Mouse (Mus musculus) heart, postnatal 0 days (tissue): ENCODE measurements around the gene Gm48552. TPM values are rescaled to one million over a fixed set of nuclear protein-coding genes. Genes with fewer than 3 reads are reported as not detected.
A peak's percentile ranks its signal among the peaks of the same experiment; 100 is the strongest.

ENCODE experiments used
- ATAC-seq: fragments of 200-750 bp; cut with Nextera tagmentation; 2 replicates; pipeline ENCODE4 v1.8.0; 2017; ENCODE audit warnings: low read depth, moderate number of reproducible peaks, moderate library complexity; ENCODE audit not compliant: insufficient read depth
- DNase-seq: peaks from one replicate; pipeline ENCODE4 v3.0.0-alpha.2; 2016; ENCODE audit warnings: low spot score
- H3K27ac ChIP-seq: fragments of 300-500 bp; sonication (generic); 2 replicates; pipeline ENCODE4 v1.5.1; 2014; ENCODE audit warnings: low read depth, mild to moderate bottlenecking
- H3K27me3 ChIP-seq: fragments of 300-500 bp; sonication (generic); 2 replicates; pipeline ENCODE4 v1.6.1; 2014; ENCODE audit warnings: low read length, mixed read lengths; ENCODE audit not compliant: control insufficient read depth, insufficient read depth
- H3K36me3 ChIP-seq: fragments of 300-500 bp; sonication (generic); replicated peaks from 2 replicates; pipeline ENCODE4 v1.6.1; 2014; ENCODE audit warnings: low read length, mixed read lengths; ENCODE audit not compliant: control insufficient read depth, insufficient read depth
- H3K4me1 ChIP-seq: fragments of 300-500 bp; sonication (generic); 2 replicates; pipeline ENCODE4 v1.6.1; 2014; ENCODE audit warnings: antibody characterized with exemption; ENCODE audit not compliant: control insufficient read depth, insufficient read depth
- H3K4me2 ChIP-seq: fragments of 300-500 bp; sonication (generic); 2 replicates; pipeline ENCODE4 v1.6.1; 2014; ENCODE audit warnings: low read depth, mild to moderate bottlenecking, low read length, moderate library complexity
- H3K4me3 ChIP-seq: fragments of 300-500 bp; sonication (generic); 2 replicates; pipeline ENCODE4 v1.5.1; 2014; ENCODE audit warnings: low read depth, low read length
- H3K9ac ChIP-seq: fragments of 300-500 bp; sonication (generic); replicated peaks from 2 replicates; pipeline ENCODE4 v1.6.1; 2014; ENCODE audit warnings: low read depth, low read length, mixed read lengths
- H3K9me3 ChIP-seq: fragments of 300-500 bp; sonication (generic); replicated peaks from 2 replicates; pipeline ENCODE4 v1.6.1; 2016; ENCODE audit warnings: low read length; ENCODE audit not compliant: control insufficient read depth
- CTCF ChIP-seq: IDR thresholded peaks from 2 replicates; pipeline ENCODE4 v1.5.1; 2016; ENCODE audit warnings: antibody characterized with exemption, control low read depth, low read depth
- EP300 ChIP-seq: IDR thresholded peaks from 2 replicates; pipeline ENCODE4 v1.6.1; 2016; ENCODE audit warnings: antibody characterized with exemption, low read depth
- WGBS: fragments of 180-500 bp; shearing (Covaris S2); extraction: QIAGEN DNeasy Blood & Tissue Kit; methylation state at CpG from one replicate; pipeline ENCODE4 v1.1.7; 2014; 5-methylcytosine and 5-hydroxymethylcytosine counted together
- polyA plus RNA-seq: library from polyadenylated mRNA; unstranded; fragments of >200 nt; fragmentation: Nextera tagmentation; extraction: Ambion mirVana; gene quantifications from 2 replicates; pipeline ENCODE4 v1.2.1, GENCODE M21; 2015
- total RNA-seq: library from RNA; depleted of rRNA; stranded (reverse); fragments of >200 nt; gene quantifications from 2 replicates; pipeline ENCODE4 v1.2.3, GENCODE M21; 2014; ENCODE audit warnings: low replicate concordance

The Gm48552 gene
- total and polyA plus RNA-seq, 2 experiments from 2014 or later: 0.45 TPM; not detected in 1

DNA sequence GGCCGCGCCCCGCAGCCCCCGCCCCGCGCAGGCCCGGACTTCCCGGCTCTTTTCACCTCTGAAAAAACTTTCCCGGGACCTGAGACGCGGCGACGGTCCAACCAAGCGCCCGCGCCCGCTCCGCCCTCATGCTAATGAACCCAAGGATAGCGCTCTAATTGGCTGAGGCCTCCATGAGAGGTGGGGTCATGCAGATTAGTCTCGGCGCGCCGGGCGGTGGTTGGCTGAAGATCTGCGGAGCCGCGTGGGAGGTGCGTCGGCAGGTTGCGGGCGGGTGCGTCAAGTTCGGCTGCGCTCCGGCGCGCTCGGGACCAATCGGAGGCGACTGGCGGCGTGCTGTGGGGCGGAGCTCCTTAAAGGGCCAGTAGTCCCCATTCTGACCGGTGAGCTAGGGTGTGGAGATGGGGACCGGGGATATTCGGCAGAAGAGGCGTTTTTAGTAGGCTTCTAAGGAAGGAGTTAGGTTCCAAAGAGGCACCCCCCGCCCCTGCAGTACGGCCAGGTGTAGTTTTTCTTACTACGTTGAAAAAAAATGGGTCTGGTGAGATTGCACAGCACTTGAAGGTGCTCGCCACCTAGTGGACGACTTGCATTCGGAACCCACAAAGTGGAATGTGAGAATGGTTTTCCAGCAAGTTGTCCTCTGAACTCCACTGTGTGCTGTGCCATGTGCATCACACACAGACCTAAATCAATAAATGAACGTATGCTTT lies 38.3 kb upstream of the Gm48552 start, which contains the start of gene Hmg20b:
Gene Hmg20b (minus strand): TSS at position 130 of the 713 bp plus-strand sequence.
- H3K9ac ChIP-seq: peak within 1 kb of the TSS; percentile 77
- H3K27ac ChIP-seq: peak within 1 kb of the TSS; percentile 87
- H3K9me3 ChIP-seq: no peaks in the 10 kb centered on the region
- DNase-seq: peak; percentile 98
- H3K4me3 ChIP-seq: peak within 1 kb of the TSS; percentile 86
- H3K4me2 ChIP-seq: peak within 1 kb of the TSS; percentile 94
- under 1% methylated on average over 54 of the region's 54 CpGs for WGBS
- no peak for TF ChIP-seq EP300
- peak; percentile 77 for TF ChIP-seq CTCF
- peaks cover 13% of the 10 kb centered on the region for H3K4me1 ChIP-seq
- H3K27me3 ChIP-seq: no peaks in the 10 kb centered on the region
- peak; percentile 95 for ATAC-seq
- peaks cover 24% of the 10 kb centered on the region for H3K36me3 ChIP-seq

DNA sequence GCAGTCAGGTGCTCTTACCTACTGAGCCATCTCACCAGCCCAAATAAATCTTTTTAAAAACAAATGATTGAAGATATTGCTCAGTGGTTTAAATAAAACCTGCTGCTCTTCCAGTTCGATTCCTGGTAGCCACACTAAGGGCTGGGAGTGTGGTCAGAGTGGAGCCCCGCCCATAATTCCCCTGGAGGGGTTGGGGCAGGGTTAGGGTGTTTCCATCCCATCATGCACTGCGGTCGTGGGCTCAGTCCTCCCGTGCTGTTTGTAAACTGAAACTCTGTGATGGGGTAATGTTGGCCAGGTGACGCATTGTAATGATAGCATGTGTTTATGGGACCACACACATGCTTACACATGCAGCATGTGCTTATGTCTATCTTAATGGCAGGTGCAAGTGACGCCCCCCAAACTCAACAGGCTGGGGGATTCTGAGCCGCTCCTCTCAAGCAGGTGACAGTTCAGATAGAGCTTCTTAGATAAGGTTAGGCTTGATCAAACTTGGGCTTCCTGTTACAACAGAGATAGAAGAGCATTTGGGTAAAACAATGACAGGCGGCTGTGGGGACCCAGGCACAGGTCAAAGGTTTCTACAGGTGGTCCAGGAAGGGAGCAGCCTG lies 37.0 kb upstream of the Gm48552 start:
- DNase-seq (no peak), ATAC-seq (no peak)
- H3K4me3 ChIP-seq: no peak overlapping the region
- H3K9me3 ChIP-seq: no peaks in the 10 kb centered on the region
- 17% methylated on average over 9 of the region's 9 CpGs for WGBS
- H3K27me3 ChIP-seq: no peaks in the 10 kb centered on the region
- H3K27ac ChIP-seq: no peak overlapping the region; the same call in 1 of the 2 replicates
- H3K36me3 ChIP-seq: peaks cover 15% of the 10 kb centered on the region
- H3K4me2 ChIP-seq: no peak overlapping the region
- TF ChIP-seq CTCF (no peak), EP300 (no peak)
- peaks cover 12% of the 10 kb centered on the region for H3K4me1 ChIP-seq
- H3K9ac ChIP-seq: no peak overlapping the region

DNA sequence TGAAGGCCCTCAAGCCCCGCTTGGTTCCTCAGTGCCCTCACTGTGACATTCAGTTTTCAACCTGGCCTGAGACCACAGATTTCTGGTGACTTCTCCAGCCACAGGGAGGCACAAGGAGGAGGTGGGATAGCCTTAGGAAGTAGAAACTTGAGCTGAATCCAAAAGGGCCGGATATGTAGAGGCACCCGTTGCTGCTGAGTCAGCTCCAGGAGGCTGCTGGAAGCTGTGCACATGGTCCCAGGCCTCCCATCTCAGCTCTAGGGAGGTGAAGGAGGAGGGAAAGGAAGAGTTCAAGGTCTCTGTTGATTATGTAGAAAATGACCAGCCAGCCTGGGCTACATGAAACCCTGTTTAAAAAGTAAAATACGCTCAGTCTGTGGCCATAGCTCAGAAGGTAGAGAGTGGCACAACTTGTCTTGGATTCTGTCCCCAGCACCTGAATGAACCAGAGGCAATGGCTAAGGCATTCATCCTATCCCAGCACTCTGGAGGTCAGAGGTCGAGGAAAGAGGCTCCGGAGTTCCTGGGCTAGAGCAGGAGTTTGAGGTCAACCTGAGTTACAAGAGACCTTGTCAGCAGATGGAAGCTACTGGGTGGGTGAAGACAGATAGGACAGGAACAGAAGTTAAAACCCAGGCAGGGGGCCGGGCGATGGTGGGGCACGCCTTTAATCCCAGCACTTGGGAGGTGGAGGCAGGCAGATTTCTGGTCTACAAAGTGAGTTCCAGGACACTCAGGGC lies 33.9 kb upstream of the Gm48552 start:
- H3K9ac ChIP-seq: no peak overlapping the region
- H3K9me3 ChIP-seq: no peaks in the 10 kb centered on the region
- H3K4me1 ChIP-seq: peaks cover 14% of the 10 kb centered on the region
- 70% methylated on average over 9 of the region's 9 CpGs for WGBS
- ATAC-seq (no peak), DNase-seq (no peak)
- no peaks in the 10 kb centered on the region for H3K27me3 ChIP-seq
- no peak overlapping the region for H3K27ac ChIP-seq
- no peak for TF ChIP-seq CTCF
- no peak for TF ChIP-seq EP300
- H3K36me3 ChIP-seq: no peaks in the 10 kb centered on the region
- H3K4me2 ChIP-seq: no peak overlapping the region
- no peak overlapping the region for H3K4me3 ChIP-seq

DNA sequence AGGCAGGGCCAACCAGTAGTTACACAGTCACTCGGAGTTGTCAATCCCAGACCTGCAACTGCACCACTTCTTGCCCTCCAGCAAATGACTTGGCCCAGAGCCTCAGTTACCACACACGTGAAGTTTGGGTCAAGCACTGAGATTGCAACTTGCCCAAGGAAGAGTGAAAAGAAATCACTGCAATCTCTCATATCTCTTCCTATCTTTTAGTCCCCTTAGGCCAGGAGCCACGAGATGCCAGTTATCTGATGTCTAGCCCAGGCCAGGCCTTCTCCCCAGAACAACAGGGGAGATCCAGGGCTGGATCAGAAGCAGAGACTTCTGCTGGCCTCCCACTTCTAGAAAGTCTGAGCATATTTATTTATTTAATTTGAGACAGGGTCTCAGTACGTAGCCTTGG lies 33.3 kb upstream of the Gm48552 start:
- Histone ChIP-seq H3K4me1 (peaks cover 14% of the 10 kb centered on the region), H3K4me2 (no peak overlapping the region), H3K9me3 (no peaks in the 10 kb centered on the region), H3K36me3 (no peaks in the 10 kb centered on the region), H3K27ac (no peak overlapping the region), H3K9ac (no peak overlapping the region), H3K27me3 (no peaks in the 10 kb centered on the region), H3K4me3 (no peak overlapping the region)
- TF ChIP-seq CTCF (no peak), EP300 (no peak)
- ATAC-seq (no peak), DNase-seq (no peak)
- 77% methylated on average over 4 of the region's 4 CpGs for WGBS

DNA sequence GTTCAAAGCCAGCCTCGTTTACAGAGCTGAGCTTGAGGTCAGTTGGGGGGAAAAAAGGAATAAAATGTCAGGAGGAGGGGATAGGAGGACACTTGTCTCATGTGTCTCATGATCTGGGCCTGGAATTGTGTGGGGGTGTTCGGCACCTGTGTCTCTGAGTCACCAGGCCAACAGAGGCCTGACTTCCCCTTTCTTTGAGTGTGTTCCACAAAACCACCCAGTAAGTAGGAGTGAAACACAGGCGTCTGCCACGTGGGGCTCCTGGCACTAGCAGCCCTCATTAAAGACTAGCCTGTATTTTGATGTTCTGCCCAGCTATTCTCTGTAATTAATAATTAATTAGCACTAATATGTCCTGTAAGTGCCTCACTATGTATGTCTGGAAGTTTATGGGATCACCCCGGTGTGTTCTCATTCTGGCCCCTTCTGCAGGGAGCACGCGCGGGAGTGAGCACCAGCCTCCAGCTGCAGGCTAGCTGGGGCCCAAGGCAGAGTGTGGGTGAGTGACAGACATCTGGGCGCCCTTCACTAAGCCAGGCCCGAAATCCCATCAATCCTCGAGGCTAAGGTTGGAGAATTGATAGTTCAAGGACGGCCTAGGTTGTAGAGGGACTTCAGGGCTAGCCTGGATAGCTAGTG lies 32.3 kb upstream of the Gm48552 start:
- no peak for DNase-seq
- ATAC-seq: no peak

More for the DNA sequence above, 32.3 kb upstream of the Gm48552 start:
- Histone ChIP-seq H3K4me1 (peaks cover 10% of the 10 kb centered on the region), H3K9ac (no peak overlapping the region), H3K27ac (no peak overlapping the region), H3K36me3 (0 out of 2 replicates have a peak, but pooled peaks cover 6% of the 10 kb centered on the region), H3K9me3 (no peaks in the 10 kb centered on the region), H3K4me2 (peak overlapping the region; percentile 99; the same call in 1 of the 2 replicates), H3K27me3 (no peaks in the 10 kb centered on the region), H3K4me3 (0 out of 2 replicates have a peak overlapping the region, but pooled peaks have one; percentile 76)
- 57% methylated on average over 12 of the region's 12 CpGs for WGBS
- no peak for TF ChIP-seq CTCF
- TF ChIP-seq EP300: no peak
